Mouse (Mus musculus) heart, postnatal 0 days (tissue): ENCODE measurements around the gene Tsr1. TPM values are rescaled to one million over a fixed set of nuclear protein-coding genes. Genes with fewer than 3 reads are reported as not detected.
A peak's percentile ranks its signal among the peaks of the same experiment; 100 is the strongest.

Experiments used
- ATAC-seq: fragments of 200-750 bp; cut with Nextera tagmentation; 2 replicates; pipeline ENCODE4 v1.8.0; 2017; ENCODE audit warnings: low read depth, moderate number of reproducible peaks, moderate library complexity; ENCODE audit not compliant: insufficient read depth
- DNase-seq: peaks from one replicate; pipeline ENCODE4 v3.0.0-alpha.2; 2016; ENCODE audit warnings: low spot score
- H3K27ac ChIP-seq: fragments of 300-500 bp; sonication (generic); 2 replicates; pipeline ENCODE4 v1.5.1; 2014; ENCODE audit warnings: low read depth, mild to moderate bottlenecking
- H3K27me3 ChIP-seq: fragments of 300-500 bp; sonication (generic); 2 replicates; pipeline ENCODE4 v1.6.1; 2014; ENCODE audit warnings: low read length, mixed read lengths; ENCODE audit not compliant: control insufficient read depth, insufficient read depth
- H3K36me3 ChIP-seq: fragments of 300-500 bp; sonication (generic); replicated peaks from 2 replicates; pipeline ENCODE4 v1.6.1; 2014; ENCODE audit warnings: low read length, mixed read lengths; ENCODE audit not compliant: control insufficient read depth, insufficient read depth
- H3K4me1 ChIP-seq: fragments of 300-500 bp; sonication (generic); 2 replicates; pipeline ENCODE4 v1.6.1; 2014; ENCODE audit warnings: antibody characterized with exemption; ENCODE audit not compliant: control insufficient read depth, insufficient read depth
- H3K4me2 ChIP-seq: fragments of 300-500 bp; sonication (generic); 2 replicates; pipeline ENCODE4 v1.6.1; 2014; ENCODE audit warnings: low read depth, mild to moderate bottlenecking, low read length, moderate library complexity
- H3K4me3 ChIP-seq: fragments of 300-500 bp; sonication (generic); 2 replicates; pipeline ENCODE4 v1.5.1; 2014; ENCODE audit warnings: low read depth, low read length
- H3K9ac ChIP-seq: fragments of 300-500 bp; sonication (generic); replicated peaks from 2 replicates; pipeline ENCODE4 v1.6.1; 2014; ENCODE audit warnings: low read depth, low read length, mixed read lengths
- H3K9me3 ChIP-seq: fragments of 300-500 bp; sonication (generic); replicated peaks from 2 replicates; pipeline ENCODE4 v1.6.1; 2016; ENCODE audit warnings: low read length; ENCODE audit not compliant: control insufficient read depth
- CTCF ChIP-seq: IDR thresholded peaks from 2 replicates; pipeline ENCODE4 v1.5.1; 2016; ENCODE audit warnings: antibody characterized with exemption, control low read depth, low read depth
- EP300 ChIP-seq: IDR thresholded peaks from 2 replicates; pipeline ENCODE4 v1.6.1; 2016; ENCODE audit warnings: antibody characterized with exemption, low read depth
- WGBS: fragments of 180-500 bp; shearing (Covaris S2); extraction: QIAGEN DNeasy Blood & Tissue Kit; methylation state at CpG from one replicate; pipeline ENCODE4 v1.1.7; 2014; 5-methylcytosine and 5-hydroxymethylcytosine counted together
- polyA plus RNA-seq: library from polyadenylated mRNA; unstranded; fragments of >200 nt; fragmentation: Nextera tagmentation; extraction: Ambion mirVana; gene quantifications from 2 replicates; pipeline ENCODE4 v1.2.1, GENCODE M21; 2015
- total RNA-seq: library from RNA; depleted of rRNA; stranded (reverse); fragments of >200 nt; gene quantifications from 2 replicates; pipeline ENCODE4 v1.2.3, GENCODE M21; 2014; ENCODE audit warnings: low replicate concordance

Gene Tsr1
- total and polyA plus RNA-seq, 2 experiments from 2014 or later: 13.3 to 17.5 TPM

DNA sequence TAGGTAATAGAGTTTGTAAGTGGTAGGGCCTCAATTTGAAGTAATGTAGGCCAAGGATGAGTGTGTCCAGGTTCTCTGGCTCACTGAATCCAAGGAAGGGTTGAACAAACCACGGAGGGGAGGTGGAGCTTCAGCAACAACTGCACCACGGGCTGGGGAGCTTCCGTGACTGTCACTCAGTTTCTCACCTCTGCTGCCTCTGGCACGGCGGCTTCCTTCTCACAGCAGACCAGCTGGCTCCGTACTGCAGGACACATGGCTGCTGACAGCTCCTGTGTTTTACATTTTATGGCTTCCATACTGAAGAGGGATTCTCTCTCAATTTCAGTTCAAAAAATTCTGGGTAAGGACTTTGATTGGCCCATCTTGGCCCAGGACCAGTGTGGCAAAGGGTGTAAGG lies 21.4 kb downstream of the Tsr1 start:
- DNase-seq: no peak
- Histone ChIP-seq H3K36me3 (peaks cover 21% of the 10 kb centered on the region), H3K9ac (no peak overlapping the region), H3K4me3 (no peak overlapping the region), H3K4me1 (peaks cover 6% of the 10 kb centered on the region; the same call in 1 of the 2 replicates), H3K9me3 (no peaks in the 10 kb centered on the region), H3K4me2 (no peak overlapping the region), H3K27me3 (no peaks in the 10 kb centered on the region), H3K27ac (no peak overlapping the region)
- no peak for TF ChIP-seq EP300
- no peak for TF ChIP-seq CTCF
- ATAC-seq: no peak
- WGBS: 73% methylated on average over 6 of the region's 6 CpGs

DNA sequence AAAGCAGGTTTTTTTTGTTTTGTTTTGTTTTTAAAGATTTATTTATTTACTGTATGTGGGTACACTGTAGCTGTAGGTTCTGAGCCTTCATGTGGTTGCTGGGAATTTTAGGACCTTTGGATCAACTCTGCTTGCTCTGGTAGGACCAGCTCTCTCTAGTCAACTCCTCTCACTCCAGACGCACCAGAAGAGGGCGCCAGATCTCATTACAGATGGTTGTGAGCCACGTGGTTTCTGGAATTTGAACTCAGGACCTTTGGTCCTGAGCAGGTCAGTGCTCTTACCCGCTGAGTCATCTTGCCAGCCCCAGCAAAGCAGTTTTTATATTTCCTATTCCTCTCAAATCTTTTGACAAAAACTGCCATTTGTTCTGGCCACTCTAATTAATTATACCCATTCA lies 26.3 kb downstream of the Tsr1 start:
- 58% methylated on average over 4 of the region's 4 CpGs for WGBS
- TF ChIP-seq CTCF (peak; percentile 29; the same call in 1 of the 2 replicates), EP300 (no peak)
- no peak overlapping the region for H3K4me2 ChIP-seq
- H3K36me3 ChIP-seq: peaks cover 4% of the 10 kb centered on the region; the same call in 1 of the 2 replicates
- H3K4me1 ChIP-seq: peaks cover 7% of the 10 kb centered on the region
- ATAC-seq: no peak
- no peak for DNase-seq
- H3K4me3 ChIP-seq: no peak overlapping the region
- H3K9ac ChIP-seq: no peak overlapping the region
- no peaks in the 10 kb centered on the region for H3K9me3 ChIP-seq
- H3K27ac ChIP-seq: no peak overlapping the region
- H3K27me3 ChIP-seq: no peaks in the 10 kb centered on the region

DNA sequence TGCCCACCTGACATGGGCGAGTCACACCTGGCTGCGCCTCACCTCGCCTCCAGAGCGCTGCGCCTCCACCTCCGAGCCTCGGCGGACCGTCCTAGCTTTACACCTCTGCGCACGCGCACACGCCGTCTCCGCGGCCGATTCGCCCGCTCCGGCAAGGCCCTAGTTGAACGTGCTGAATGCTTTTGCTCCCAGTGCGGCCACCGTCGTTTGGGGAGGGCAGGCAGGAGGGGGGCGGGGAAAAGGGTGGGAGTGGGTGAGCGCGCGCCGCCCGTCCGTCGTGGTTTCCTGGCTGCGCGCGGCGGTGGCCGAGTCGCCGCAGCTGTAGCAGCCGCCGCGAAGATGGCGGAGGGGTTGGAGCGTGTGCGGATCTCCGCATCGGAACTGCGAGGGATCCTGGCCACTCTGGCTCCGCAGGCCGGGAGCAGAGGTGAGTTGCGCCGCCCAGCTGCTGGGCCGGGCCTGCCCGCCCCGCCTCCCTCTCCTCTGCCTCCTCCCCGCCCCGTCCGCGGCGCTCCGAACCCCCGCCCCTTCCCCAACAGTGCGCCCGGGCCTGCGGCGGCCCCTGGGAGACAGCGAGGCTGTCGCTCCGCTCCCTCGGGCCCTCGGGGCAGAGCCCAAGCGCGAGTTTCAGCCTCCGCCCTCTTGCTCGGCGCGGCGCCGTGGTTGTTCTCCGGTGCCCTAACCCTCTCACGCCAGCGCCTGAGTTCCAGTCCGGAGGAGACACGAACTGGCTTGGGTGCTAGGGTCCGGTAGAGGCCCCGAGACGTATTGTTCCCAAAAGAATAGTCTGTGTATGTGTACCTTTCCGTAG lies 27.9 kb downstream of the Tsr1 start, which contains the start of the genes Smg6 and Srr:
Smg6 (plus strand) TSS at position 247 of the 811 bp plus-strand sequence.
Srr (minus strand) TSS at position 372 of the 811 bp plus-strand sequence.
- Histone ChIP-seq H3K9ac (peak within 1 kb of the TSS; percentile 91), H3K36me3 (peaks cover 13% of the 10 kb centered on the region), H3K9me3 (no peaks in the 10 kb centered on the region), H3K4me2 (peak within 1 kb of the TSS; percentile 72), H3K4me3 (peak within 1 kb of the TSS; percentile 90), H3K27ac (peak within 1 kb of the TSS; percentile 91), H3K27me3 (no peaks in the 10 kb centered on the region), H3K4me1 (peaks cover 7% of the 10 kb centered on the region)
- TF ChIP-seq EP300 (0 out of 2 replicates have a peak, but pooled peaks have one; percentile 55), CTCF (peak; percentile 1; the same call in 1 of the 2 replicates)
- ATAC-seq: peak; percentile 93
- DNase-seq: peak; percentile 96
- WGBS: under 1% methylated on average over 66 of the region's 88 CpGs

DNA sequence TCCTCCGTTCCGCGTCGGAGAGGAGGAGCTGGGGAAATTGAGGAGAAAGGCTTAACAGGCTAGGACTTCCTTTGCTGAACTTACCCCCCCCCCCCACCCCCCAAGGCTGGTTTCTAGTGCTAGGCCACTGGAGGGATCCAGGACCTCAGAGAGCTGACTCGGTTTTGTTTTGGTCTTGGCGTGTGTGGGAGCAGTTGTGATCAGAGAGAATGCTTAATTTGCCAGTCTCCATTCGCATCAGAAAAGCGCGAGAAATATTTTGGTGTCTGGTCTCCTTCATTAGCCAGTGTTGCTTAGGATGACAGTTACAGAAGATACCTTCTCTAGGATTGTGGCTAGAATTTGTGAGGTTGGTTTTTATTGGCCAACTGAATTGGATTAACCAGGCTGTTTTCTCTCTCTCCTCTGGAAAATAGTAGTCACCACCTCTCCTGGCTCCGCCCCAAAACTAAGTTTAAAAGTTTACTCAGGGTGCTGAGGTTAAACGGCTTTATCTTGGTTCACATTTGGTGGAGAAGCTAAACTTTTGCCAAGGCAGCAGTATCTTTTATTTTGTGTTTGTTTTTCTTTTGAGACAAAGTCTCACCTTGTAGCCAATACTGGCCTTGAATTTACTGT lies 28.6 kb downstream of the Tsr1 start:
- no peak for TF ChIP-seq CTCF
- no peak for TF ChIP-seq EP300
- DNase-seq (peak; percentile 63), ATAC-seq (peak; percentile 14)
- H3K9ac ChIP-seq: peak overlapping the region; percentile 91
- peak overlapping the region; percentile 72 for H3K4me2 ChIP-seq
- H3K36me3 ChIP-seq: peaks cover 15% of the 10 kb centered on the region
- peaks cover 7% of the 10 kb centered on the region for H3K4me1 ChIP-seq
- no peaks in the 10 kb centered on the region for H3K9me3 ChIP-seq
- H3K27ac ChIP-seq: peak overlapping the region; percentile 91
- peak overlapping the region; percentile 90 for H3K4me3 ChIP-seq
- H3K27me3 ChIP-seq: no peaks in the 10 kb centered on the region
- WGBS: 2% methylated on average over 11 of the region's 11 CpGs

DNA sequence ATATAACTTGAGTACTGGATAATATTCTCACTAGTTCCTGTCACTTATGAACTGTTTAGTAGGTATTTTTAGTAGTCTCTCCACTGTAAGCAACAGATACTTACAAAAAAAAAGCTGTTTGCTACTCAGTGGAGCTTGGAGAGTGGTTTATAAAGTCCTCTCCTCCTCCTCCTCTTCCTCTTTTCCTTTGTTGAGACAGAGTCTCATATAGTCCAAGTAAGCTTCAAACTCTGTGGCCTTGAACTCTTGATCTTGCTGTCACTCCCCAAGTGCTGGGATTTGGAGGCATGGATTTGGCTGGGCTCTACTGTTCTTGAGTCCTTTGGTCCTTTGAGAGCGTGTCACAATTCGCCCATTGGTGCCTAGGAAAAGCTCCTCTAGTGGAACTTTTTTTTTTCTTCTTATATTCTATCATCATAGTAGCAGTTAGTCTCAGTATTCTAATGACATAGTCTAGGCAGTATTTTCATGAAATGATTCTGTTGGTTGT lies 29.4 kb downstream of the Tsr1 start:
- no peak for DNase-seq
- H3K9me3 ChIP-seq: no peaks in the 10 kb centered on the region
- H3K9ac ChIP-seq: no peak overlapping the region
- no peak overlapping the region for H3K27ac ChIP-seq
- H3K27me3 ChIP-seq: no peaks in the 10 kb centered on the region
- 84% methylated on average over 2 of the region's 2 CpGs for WGBS
- H3K4me2 ChIP-seq: peak overlapping the region; percentile 72; the same call in 1 of the 2 replicates
- H3K4me1 ChIP-seq: peaks cover 7% of the 10 kb centered on the region
- H3K36me3 ChIP-seq: peaks cover 20% of the 10 kb centered on the region
- H3K4me3 ChIP-seq: peak overlapping the region; percentile 90
- ATAC-seq: no peak
- TF ChIP-seq CTCF (no peak), EP300 (no peak)
